Mouse (Mus musculus) forelimb bud, embryonic 11.5 days (tissue): ENCODE measurements at regions not wholly inside any gene's neighbourhood (a gene's known extent, or its start where the extent isn't known, plus 50 kb on each side); places are given as distances from the start of the nearest gene placed in this dataset.
"Not testable (repeated sequence)": the region's sequence is repeated elsewhere in the genome, so short reads cannot be mapped to it uniquely, and the experiment has no call there.

Experiments used
- DNase-seq: peaks from one replicate; pipeline ENCODE4 v3.0.0-alpha.2; 2012; ENCODE audit warnings: low read depth, low spot score

DNA sequence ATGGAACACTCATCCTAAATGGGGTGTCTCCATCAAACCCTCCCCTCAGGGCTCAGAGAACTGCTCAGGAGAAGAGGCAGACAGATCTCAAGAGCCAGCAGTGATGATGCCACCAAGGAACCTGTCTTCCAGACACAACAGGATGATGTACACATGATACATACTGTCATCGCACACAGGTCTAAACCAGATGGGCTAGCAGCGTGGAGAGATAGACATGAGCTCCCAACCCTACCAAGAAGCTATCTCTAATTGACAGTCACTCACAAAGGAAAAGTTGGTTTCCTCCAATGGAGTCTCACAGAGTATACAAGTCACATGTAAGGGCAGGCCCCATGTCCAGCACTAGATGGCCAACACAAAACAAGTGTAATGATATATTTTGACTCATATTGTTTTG lies 139.9 kb downstream of the Cdca7 start:
- no peak for DNase-seq

DNA sequence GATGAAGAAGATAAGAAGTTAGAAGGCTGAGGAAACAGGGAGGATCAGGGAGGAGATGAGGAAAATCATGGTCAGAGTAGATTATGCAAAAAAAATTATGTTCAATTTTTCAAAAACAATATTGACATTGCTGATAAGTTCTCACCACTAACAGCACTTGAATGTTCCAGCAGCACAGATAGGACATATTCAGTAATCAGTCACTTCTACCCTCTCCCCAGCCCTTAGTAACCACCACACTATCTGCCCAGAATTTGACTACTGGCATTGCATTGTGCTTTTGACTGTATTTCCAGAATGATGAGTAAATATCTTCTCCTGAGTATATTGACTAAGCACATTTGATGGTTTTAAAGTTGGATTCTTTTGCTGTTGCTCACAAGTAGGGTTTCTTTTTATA lies 140.5 kb downstream of the Cdca7 start:
- no peak for DNase-seq

DNA sequence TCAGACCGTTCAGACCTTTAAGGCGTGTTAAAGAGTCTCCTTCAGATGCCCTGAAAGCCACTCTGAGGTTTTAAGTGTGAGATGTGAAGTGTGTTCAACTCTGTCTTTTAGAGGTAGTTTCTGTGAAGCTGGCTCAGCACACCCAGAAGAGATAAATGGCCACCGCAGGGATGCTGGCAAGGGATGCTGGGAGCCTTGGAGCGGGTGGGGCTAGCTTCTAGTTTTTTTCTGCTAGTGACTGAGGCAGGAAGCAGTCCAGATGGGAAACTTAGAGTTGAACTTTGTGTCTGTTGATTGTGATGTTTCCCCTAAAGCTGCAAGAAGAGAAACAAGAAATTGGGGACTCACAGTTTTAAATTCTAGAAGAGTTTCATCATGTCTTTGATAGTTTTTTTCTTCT lies 143.5 kb downstream of the Cdca7 start:
- DNase-seq: no peak

DNA sequence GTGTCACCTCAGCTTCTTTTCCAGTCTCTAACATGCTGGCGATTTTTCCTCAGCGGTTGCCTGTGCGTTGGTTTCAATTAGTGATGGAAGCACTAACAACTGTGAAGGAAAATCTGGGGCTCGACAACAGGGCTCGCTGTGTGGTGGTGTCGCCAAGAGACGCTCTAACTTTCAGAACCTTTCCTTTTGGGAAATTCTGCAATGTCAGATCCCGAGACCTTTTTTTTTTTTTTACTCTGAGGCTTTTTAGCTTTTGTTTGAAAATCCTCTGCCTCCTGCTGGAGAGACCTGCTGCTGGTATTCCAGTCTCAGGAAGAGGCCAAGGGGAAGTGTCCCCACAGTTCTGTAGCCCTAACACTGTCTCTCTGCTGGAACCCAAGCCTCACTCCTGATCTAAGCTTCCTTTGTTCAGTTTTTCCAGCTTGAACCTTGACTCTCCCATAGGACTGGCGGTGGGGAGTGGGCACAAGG lies 144.3 kb downstream of the Cdca7 start:
- peak; percentile 31 for DNase-seq

DNA sequence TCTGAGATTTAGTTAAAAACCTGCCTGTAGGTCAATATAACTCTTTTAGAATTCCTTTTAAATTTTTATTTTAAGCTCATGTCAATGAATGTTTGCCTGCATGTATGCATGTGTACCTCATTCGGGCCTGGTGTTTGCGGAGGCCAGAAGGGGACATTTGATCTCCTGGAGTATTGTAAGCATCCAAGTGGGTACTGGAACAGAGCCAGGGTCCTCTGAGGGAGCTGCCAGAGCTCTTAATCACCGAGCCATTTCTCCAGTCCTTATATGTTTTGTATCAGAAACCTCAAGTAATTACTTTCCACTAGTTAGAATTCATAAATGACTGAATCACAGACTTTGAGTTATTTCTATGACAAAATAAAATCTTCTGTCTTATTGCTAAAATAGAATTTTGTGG lies 152.0 kb downstream of the Cdca7 start:
- DNase-seq: no peak

DNA sequence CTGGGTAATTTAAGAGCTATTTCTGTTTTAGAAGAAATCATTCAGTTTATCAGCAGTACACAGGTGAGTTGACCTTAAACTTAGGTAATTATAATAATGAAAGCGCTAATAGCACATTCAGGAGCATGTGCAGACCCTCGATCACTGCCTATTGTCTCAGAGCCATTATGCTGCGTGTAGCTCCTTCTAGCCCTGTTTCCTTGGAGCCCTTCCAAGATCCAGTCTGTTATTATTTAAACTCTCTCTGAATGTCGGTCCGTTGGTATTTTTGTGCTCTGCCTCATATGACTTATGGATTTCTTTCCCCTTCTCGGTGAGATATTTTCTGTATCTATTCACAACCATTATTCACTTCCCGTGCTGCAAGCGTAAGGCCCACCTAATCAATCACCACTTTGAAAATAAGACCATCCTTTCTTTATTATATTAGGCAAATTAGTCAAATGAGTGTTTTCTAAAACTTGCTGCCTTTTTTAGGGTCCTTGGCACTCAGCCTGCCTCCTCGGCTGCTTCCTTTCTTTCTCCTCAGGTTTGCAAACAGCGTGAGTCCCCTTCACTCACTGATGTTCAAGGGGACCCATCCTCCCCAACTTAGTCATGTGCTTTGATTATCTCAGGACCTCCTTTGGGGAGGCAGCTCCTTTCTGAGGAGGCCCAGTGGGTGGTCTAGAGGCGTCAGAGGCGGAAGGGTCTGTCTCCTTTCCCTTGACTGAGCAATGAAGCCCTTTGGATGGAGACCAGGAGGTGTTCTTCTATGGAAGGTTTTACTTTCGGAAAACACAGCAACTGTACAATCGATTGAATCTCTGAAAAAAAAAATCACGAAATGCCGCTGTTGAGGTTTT lies 152.9 kb downstream of the Cdca7 start:
- DNase-seq: no peak

DNA sequence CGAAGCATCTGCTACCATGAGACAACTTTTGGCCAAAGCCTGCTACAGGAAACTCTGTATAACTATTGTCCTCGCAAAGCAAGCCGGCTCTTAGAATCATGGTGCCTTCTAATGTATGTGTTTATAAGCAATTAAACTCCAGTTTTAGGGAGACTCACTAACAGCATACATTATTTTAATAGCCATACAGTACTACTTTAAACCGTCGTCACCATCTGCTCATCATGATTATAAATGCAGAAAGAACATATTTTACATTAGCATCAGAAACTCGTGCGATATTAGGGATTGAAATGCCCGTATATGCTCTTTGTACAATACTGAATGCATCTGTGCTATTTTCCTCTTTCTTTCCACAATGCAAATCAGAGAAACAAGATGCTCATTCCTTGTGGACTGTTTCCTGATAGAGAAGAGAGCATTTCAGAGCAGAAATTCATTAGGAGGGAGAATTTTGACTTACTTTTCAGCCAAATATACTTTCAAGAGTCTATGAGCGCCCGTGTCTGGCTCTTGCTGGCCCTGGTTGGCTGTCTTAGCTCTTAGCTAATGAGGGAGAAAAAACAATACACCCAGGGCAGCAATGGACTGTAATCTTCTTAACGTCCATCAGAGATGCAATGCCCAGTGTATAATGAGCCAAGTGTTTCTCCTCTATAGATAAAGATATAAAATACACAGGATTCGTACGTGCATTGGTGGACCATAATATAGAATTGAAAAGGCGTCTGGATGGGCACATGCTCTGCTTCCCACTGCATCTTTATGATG lies 153.9 kb downstream of the Cdca7 start:
- DNase-seq: no peak

DNA sequence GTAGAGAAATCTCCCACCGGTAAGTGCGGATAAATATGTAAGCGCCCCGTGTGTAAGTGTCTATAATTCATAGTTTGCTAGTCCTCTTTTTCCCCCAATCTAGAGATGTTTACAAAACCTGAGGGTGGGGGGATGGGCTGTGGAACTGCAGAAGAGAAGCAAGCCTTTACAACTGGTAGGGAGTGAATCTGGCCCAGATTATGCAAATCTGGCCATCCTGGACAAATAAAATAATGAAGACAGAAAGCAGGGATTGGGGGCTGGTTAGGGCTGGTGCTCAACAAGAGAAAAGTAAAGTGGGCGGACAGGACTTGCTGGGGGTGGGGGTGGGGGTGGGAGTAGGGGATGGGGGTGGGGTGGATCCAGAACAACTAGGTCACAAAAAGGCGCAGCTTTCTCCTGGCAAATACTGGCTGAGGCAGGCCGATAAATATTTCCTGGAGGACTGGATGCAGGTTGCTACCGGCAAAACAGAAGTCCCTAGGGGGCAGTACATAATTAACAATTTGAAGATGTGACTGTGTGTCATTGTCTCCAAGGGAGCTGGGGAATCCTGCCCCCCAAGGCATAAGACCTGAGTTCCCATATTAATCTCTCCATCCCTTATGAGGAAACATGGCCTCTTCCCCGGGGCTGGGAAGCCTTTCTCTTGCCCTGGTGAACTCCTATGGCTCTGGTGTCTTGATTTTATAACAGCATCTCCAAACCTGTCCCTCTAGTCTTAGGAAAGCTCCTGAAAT lies 162.1 kb downstream of the Cdca7 start:
- DNase-seq: no peak

DNA sequence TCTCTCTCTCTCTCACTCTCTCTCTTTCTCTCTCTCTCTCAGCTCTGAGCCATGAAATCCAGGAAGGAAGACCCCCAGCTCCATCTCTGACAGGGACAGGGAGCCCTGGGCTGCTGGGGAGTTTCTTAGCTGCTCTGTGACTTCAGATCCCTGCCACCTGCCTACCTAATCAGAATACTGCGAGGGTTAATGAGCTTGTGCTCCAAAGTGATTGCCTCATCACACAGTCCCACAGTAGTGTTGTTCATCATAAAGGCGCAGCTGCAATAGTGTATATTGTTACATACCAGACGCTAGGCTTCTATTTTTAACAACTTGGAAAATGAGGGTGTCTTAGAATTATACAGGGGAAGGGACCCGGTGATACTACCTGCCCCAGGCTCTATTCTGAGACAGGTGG lies 163.1 kb downstream of the Cdca7 start:
- no peak for DNase-seq

DNA sequence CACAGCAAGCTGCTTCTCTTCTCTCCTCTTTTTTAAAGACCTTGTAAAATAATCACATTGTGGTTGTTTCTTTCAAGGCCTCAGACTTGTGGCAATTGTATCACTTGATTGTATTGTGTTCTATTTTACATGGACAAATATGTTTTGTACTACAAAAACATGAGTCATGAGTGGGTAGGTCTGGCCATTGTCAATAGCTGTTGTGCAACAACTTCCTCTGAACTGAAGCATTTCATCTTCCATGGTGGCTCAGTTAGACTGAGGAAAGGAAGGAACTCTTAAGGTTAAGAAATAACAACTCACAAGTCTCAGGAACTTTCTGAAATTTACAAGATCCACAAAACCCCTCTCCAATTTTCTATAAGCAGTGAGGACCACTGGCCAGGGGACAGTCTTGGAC lies 165.3 kb downstream of the Cdca7 start:
- DNase-seq: no peak

DNA sequence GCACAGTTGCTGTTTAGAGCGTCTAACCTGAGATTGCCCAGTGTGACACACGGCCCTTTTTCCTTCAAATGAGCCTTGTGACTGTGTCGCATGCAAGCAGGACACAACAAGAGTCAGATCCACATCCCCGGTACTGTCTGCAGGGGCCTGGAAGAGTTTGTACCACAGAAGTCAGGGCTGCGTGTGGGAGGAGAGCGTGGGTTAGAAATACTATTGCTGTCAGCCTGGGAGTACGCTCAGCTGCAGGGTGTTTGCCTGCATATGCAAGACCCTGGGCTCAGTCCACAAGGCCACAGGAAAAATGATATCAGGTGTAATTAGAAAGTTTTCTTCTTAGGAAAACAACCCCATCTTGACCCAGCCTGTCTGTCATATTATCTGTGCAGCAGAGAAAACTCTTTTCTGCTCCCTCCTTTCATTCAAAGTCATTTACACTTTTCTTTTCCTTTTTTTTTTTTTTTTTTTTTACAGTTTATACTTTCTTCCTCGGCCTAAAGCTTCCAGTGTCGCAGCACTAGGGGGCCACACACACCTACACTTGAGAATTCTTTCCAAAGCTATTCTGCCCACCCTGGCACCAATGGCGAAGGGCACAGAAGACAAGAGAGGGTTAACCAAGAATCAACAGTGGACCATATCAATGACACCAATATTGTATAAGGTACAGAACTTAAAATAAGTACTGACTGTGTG lies 168.3 kb downstream of the Cdca7 start:
- DNase-seq: no peak

DNA sequence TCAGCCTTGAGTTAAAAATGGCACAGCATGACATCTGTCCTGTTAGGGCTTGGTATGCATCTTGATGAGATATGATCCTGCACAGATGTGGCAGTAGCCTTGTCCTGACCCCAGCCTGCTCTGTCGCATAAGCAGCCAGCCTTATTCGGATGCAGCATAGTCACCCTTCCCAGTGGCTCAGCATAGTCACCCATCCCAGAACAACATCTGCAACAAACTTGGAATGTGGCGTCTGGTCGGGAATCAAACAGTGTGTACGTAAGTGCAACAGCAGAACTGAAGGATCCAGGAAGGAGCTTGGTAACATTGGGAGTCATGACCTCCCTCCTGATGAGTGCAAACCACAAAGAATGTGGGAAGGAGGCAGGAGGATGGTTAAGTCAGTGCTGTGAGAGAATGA lies 171.7 kb downstream of the Cdca7 start:
- no peak for DNase-seq

DNA sequence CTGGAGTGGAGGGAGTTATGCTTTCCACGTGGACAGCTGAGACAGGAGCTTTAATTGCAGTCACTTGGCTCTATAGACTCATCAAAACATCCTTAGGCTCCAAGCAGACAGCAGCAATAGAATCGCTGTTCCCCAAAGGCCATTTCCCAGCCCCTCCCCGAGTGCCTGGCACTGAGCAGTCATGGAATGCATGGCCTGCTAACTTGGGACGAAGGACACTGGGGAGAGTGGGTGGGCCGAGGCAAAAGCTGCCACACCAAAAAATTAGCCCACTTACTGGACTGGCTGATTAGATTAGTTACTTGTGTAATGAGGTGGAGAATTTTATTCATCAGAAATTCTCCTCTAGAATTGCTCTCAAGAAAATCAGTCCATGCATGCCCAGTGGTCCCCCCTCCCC lies 172.3 kb downstream of the Cdca7 start:
- no peak for DNase-seq

DNA sequence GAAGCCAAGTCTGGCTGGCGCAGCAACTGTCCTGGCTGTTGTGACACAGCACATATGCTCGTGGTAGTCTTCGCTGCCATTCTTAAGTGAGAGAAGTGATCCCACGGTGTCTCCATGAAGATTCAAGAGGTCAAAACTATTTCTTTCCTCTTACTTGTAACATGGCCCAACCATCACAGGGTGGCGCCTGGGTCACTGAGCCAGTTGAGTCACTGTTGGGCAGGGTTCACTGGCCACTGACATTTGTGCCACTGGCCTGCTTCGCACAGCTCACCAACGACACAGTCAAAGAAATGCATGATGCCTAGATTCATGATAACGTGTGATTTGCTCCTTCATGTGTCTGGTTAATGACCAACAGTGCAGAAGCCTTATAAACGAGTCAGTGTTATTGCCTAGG lies 179.9 kb downstream of the Cdca7 start:
- DNase-seq: no peak

DNA sequence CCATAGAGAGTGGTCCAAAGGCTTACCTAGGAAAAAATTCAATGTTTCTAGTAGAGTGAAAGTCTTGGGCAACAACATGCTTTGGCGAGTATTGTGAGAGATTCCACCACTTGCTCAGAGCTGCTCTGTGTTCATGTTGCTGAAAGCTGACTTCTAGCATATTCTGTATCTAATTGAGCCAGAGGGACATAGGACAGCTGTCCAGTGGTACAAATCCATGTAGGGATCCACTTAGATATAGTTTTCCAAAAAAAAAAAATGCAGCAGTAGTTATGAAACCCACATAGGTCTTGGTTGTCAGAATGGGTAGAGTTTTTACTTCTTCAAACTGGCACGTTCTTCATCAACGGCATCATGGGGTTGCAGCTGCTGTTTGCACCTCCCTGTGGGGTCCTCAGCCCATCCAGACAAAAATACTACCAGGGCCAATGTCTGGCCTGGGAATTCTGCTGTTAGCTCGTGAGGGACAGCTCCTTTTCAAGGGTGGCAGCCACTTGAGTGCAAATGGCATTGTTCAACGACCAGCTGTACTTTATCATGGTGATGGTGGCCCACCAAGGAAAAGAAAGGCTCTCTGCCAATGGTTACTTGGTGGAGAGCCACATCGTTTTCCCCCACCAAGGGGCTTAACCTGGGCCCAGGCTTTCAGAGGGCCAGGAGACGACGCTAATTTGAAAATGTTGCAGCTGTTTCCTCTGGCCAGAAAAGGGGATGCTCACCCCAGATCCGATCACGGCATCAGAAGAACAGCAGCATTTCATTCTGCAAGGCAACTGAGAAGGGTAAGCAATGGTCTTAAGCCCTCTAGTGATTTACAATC lies 181.4 kb downstream of the Cdca7 start:
- DNase-seq: no peak

DNA sequence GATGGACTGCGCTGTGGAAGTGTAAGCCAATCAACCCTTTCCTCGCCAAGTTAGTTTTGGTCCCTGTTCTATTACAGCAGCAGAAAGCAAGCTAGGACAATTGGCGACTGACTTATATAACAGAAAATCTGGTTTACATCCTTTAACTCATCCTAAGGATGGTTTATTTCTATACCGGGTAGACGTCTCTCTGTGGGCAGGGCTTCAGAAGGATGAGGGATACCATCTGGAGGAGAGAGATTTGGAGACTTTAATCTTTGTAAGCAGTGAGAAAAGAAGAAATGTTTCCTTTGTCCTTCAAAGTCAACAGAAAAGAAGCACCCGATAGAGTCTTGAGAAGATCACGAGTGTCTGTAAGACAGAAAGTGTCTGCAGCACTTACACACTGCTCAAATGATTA lies 186.4 kb downstream of the Cdca7 start:
- no peak for DNase-seq

DNA sequence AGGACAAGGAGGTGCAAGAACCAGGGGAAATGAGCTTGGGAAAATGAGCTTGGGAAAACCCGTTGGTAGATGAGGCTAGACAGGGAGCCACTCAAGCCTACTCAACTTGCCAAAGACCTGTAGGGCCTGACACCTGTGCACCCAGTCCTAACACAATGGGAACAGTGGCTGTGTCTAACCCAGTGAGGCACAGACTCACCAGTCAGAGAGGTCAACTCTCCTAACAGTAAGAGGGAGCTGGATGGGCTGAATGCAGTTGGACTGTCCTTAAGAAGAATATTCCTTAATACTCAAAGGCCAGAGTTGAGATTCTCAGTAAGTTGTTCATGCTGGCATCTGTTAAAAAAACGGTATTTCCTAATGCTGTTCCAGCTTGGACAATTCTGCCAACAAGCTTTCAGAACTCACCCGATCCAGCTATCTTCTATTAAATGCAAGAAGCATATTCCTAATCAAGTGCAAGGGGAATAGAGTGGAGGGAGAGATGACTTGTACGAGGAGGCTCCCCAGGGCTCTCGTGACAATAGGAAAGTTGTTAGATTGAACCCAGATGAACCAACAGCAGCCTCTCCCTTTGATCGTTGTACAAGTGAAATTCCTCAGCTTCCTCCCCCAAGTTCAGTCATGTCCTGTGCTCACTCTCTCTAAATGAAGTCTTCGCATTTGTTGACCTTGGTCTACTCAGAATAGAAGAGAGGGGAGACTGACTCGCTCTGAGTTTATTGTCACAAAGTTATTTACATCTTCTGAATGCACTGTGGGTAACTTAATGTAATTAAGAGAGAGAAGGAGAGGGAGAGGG lies 187.2 kb downstream of the Cdca7 start:
- DNase-seq: no peak

DNA sequence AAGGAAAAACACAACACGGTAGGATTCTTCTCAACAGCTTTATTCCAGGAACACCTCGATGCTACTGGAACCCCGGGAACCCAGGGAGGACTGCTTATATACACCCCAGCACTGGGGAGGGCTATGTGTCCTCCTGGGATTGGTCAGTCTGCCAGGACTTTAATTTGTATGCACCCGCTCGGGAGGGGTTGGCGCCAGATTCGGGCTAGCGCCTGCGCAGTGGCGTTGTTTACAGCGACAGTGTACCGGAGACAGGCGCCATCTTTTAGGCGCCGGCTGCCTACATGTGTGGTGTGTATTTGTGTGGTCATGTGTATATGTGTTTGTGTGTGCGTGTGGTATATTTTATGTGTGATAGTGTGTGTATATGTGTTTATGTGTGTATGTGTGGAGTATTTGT lies 191.4 kb downstream of the Cdca7 start:
- not testable (repeated sequence) for DNase-seq

DNA sequence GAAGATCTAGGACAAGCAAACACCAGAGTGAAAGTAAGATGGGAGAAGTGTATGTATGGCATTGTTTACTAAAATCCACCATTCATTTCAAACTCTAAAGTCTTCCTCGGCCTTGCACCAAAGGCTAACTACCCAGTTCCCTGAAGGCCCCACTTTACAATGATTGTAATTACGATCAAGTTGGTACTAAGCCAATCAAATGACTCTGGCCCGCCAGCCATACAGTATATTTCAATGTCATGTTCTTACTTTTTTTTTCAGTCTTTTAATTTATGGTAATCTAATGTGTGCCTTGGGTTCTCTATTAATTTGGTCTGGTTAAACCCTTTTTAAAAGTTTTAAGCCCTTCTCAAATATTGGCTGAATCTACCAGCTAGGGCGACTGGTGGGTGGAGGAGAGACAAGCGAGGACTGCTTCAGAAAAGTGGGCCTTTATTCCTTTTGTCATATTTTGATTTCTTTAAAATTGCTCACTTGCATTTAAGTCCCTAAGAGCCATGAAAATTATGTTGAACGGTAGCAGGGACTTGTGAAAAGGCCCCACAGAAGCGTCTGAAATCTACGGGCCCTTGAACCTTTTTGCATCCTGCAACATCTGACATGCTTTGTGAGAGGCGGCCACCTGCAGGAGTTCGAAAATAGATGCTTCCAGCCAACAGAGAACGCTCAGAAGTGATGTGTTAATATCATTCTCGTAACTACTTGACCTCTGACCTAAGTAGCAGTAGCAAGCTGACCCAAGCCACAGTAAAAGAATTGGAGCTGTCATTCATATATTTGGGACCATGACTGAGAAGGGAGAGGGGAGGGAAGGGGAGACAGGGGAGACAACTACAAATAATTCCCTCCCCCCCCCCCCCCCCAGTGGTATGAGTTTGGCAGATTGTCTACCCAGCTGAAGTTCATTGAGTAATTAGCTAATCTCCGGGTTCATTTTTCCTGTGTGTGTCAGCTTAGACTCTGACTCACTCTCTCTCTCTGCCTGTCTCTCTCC lies 197.2 kb downstream of the Cdca7 start:
- no peak for DNase-seq
